Mouse (Mus musculus): ENCODE measurements around the gene Mink1.
"Not testable (repeated sequence)": the region's sequence is repeated elsewhere in the genome, so short reads cannot be mapped to it uniquely, and the experiment has no call there.

Gene Mink1

DNA sequence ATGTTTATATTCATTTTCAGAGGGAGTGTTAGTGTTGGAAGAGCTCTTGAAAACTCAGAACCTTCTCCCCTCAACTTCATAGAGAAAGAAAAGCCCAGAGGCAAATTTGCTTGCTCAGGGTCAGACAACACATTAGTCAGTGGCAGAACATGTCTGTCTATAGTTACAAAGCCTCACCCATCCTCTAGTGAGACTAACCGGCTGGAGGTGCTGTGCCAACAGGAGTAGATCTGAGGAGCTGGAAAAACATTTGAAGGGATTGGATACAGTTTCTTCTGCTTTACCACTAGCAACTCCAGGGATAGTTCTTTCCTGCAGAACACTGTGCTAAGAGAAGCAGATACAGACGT lies 769 bp upstream of the Mink1 start:
- DNase-seq, result no peak

DNA sequence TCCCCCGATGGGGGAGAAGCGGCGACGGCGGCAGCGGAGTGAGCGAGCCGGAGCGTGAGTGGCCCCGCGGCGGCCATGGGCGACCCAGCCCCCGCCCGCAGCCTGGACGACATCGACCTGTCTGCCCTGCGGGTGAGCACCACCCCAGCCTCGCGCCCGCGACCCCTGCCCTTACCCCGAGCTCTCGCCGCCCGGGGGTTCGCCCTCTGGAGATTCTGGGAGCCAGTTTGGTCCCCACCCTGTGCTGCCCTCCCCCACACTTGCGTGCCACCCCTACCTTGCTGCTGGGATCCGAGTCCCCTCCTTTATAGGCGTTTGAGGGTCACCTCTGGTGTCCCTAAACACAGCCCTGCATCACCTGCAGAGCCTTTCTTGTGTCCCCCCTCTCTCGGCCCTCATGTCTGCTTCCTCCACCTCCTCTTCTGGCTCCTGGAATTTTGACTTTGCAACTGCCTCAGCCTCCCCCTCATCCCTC lies 351 bp downstream of the Mink1 start:
- no peak for DNase-seq

GRCm38 (mm10) chr11:70563470-70564275 lies 992 bp downstream of the Mink1 start:
- DNase-seq, result peak; percentile 54

DNA sequence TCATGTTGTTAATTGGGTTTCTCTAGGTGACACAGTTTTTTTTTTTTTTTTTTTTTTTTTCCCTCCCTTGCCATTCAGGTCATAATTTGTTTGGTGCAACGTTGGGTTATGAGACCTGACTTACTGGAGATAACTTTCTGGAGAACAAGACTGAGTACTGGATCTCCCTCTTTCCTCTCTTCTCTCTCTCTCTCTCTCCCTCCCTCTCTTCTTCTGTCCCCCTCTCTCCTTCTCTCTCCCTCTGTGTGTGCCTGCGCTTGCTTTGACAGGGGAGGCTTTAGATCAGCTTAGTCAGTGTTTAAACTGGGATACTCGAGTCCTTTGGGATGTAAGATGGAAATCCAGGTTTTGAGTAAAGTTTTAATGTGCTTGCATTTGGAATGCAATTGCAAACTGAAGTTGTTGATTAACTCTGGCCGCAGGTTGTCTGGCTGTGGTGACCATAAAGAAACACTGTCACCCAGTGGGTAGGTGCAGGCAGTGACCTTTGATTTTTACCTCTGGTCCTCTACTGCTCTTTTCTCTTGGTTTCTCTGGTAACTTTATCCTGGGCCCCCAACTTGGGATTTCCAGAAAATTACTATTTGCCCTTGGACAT lies 1.7 kb downstream of the Mink1 start:
- DNase-seq, result no peak

- DNase-seq, result no peak
Measured at GRCm38 (mm10) chr11:70566586-70566985, 3.9 kb downstream of the Mink1 start.

GRCm38 (mm10) chr11:70570614-70571013 lies 7.9 kb downstream of the Mink1 start:
- DNase-seq, result not testable (repeated sequence)

GRCm38 (mm10) chr11:70571641-70572040 lies 9.0 kb downstream of the Mink1 start:
- no peak for DNase-seq

DNA sequence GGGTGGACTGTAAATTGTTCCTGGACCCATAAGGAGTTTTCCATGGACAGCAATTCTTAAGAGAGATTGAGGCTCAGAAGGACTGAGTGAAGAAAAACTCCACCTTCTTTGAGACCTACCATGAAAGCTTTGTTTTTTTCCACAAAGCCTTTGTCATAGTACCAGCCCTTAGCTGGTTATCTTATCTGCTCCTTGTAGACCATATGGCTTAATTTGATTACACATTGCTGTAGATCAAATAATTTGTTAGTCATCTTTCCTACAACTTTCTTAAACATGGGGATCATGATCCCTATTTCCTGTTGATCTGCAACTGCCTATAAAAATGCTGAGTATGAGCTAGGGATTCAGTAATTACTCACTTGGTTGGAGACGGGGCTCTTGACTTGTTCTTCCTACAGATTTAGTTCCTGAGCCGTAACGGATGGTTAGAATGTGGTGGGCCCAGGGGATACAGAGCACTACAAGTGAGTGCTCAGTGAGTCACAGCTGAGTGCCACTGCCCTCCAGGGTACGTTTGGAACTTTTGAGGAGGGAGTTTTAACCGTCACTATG lies 9.7 kb downstream of the Mink1 start:
- DNase-seq, result no peak

- DNase-seq, result no peak
Measured at GRCm38 (mm10) chr11:70573872-70574271, 11.2 kb downstream of the Mink1 start.

DNA sequence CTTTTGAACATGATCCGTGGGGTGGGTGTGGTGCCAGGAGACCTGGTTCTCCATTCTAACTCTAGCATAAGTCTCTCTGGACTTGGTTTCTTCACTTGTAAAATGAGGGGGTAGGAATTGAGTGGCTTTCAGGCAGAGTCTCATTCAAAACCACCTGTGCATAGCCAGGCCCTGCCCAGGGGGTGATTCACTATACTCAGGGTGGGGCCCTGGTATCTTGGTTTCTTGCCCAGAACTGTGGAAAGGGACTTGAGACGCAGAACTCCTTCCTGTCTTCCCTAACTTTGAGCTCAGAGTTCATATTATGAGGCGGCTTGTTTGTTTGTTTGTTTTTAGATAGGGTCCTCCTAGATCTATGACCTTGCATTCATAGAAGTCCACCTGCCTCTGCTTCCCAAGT lies 14.5 kb downstream of the Mink1 start:
- no peak for DNase-seq

- no peak for DNase-seq
Measured at GRCm38 (mm10) chr11:70578962-70579361, 16.3 kb downstream of the Mink1 start.

DNA sequence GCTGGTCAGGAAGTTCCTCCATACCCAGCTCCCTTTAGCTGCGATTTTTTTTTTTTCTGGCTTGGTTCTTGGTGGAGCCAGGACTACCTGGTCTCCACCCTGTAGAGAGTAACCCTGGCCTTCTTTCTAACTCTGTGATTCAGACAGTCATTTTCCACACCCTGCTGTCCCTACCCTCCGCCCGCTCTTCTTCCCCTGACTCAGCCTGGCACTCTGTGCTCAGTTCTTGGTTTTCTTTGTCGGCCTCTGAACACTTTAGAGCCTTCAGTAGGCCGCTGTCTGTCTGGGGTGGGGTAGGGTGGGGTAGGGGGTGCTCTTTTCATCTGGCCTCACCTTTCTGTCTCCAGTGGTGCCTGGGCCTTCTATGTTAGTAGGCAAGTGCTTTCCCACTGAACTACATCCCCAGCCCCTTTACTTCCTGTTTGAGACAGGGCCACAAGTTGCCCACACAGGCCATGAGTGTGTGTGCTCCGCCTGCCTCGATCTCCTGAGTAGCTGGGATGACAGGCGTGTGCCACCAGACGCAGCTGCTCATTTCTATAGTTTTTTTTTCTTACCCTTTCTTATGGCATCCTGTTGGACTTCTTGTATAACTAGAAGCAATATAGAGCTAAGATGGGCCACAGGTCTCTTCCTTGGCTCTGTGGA lies 17.2 kb downstream of the Mink1 start:
- peak; percentile 30 for DNase-seq

DNA sequence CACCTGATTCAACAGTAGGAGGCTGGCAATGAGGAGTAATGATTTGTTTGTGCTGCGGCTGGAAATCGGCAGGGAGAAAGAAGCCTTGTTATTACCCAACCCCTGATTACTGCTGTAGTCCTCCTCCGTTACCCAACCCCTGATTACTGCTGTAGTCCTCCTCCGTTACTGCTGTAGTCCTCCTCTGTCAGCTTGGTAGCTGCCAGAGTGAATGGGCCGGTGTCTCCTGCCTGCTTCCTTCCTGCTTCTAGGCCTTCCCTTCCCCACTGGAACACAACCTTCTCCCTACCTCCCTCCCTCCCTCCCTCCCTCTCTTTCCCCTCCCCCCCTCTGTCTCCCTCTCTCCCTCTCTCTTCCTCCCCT lies 17.7 kb downstream of the Mink1 start:
- DNase-seq, result no peak

DNA sequence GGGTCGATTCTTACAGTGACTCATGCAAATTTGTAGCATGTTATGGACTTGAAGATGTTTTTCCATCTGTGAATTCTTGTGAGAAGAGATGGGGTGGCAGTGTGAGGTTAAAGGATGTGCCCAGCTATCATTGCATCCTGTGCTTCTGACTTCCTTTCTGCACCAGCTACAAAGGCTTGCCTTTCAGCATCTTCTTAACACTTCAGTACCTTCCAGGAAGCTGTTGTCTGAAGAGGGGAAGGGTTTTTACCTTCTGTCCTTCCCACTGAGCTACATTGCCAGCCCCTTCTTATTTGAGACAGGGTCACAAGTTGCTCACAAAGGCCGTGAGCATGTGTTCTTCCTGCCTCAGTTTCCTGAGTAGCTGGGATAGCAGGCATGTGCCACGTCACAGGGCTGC lies 18.2 kb downstream of the Mink1 start:
- DNase-seq, result peak; percentile 32

- DNase-seq, result no peak
Measured at GRCm38 (mm10) chr11:70582196-70582595, 19.5 kb downstream of the Mink1 start.

- DNase-seq, result no peak
Measured at GRCm38 (mm10) chr11:70583022-70583714, 20.5 kb downstream of the Mink1 start.

GRCm38 (mm10) chr11:70583775-70584174 lies 21.1 kb downstream of the Mink1 start:
- no peak for DNase-seq

DNA sequence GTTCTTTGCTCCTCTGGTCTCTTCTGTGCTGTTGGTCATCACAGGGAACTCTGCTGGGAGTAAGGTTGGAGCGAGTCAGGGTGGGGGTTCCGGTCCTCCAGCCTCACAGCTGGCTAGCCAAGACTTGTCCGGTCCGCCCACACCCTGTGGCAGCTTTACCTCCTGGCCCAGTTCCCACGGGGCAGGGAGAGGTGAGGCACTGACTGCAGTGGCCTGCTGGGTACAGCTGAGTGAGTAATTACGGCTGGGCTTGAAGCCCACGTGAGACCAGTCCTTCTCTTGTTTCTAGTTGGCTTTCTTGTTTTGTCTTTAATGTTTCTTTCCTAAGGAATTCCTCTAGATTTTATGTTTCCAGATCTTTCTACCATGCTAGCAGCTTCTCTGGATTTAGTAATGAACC lies 22.8 kb downstream of the Mink1 start:
- no peak for DNase-seq

DNA sequence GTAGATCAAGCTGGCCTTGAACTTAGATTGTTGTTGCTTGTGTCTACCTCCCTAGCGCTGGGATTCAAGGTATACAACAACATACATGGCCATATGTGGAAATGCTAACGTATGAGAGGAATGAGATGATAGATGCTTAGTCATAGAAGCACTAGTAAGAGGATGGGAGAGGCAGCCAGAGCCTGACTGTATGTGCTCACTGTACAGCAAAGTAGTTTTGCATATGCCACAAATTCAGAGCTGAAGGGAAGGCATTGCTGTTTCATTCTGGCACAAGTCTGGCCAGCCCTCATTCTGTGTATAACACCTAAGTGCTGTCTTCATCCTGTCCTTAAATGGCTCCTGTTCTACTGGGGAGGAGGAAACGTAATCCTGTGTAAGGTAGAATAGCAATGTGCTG lies 23.6 kb downstream of the Mink1 start:
- no peak for DNase-seq

GRCm38 (mm10) chr11:70586954-70587353 lies 24.3 kb downstream of the Mink1 start:
- DNase-seq, result no peak

GRCm38 (mm10) chr11:70591733-70592132 lies 29.1 kb downstream of the Mink1 start:
- no peak for DNase-seq

GRCm38 (mm10) chr11:70594253-70594989 lies 31.7 kb downstream of the Mink1 start:
- DNase-seq, result no peak

GRCm38 (mm10) chr11:70595638-70596037 lies 33.0 kb downstream of the Mink1 start:
- DNase-seq, result no peak

All from thymus, postnatal 25 days (tissue).